Mouse (Mus musculus) small intestine, adult 2 months (tissue): Measurements from ENCODE around the gene Sim2.

Experiments
- CTCF ChIP-seq: fragments of 200-500 bp; IDR thresholded peaks from 2 replicates; pipeline ENCODE4 v1.5.1; 2012; ENCODE audit warnings: low read depth, mild to moderate bottlenecking, control low read depth, inconsistent platforms, low read length, moderate library complexity, mixed read lengths; ENCODE audit not compliant: insufficient replicate concordance, insufficient read length; ENCODE audit errors: extremely low read depth
- POLR2A ChIP-seq: fragments of 200-500 bp; IDR thresholded peaks from 2 replicates; pipeline ENCODE4 v1.6.1; 2012; ENCODE audit warnings: low read depth, mild to moderate bottlenecking, control low read depth, inconsistent platforms, low read length, moderate library complexity

DNA sequence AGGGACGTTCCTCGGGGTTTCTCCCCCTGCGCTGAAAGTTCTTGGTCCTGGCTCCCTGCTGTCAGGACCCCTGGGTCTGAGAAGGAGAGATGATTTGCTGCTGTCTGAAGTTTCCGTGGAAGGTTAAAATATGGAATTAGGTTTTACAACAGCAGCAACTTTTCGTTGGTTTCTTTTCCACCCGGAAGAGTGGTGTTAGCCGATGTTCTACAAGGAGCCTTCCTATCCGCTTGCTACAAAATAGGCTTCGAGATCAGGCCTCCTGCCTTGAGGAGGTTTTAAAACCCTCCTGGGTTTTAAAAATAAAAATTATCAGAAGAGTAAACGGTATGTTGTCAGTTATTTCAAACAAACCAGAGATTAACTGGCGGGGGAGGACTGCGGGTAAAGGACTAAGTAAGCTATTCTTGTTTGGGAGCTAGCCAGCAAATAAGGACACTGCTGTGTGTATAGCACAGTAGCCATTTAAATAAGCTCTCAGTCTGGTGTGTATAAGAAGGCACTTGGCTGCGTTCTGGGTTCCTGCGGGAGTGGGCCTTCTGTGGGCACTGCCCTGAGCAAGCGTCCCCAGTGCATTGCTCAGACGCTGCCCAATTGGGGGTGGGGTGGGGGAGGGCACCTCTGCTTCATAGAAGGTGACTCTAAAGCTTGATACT lies 3.0 kb downstream of the Sim2 start:
- no peak for TF ChIP-seq POLR2A
- no peak for TF ChIP-seq CTCF
